Mouse (Mus musculus): ENCODE measurements around the gene Chrna1.
"Not testable (repeated sequence)": the region's sequence is repeated elsewhere in the genome, so short reads cannot be mapped to it uniquely, and the experiment has no call there.

The Chrna1 gene

DNA sequence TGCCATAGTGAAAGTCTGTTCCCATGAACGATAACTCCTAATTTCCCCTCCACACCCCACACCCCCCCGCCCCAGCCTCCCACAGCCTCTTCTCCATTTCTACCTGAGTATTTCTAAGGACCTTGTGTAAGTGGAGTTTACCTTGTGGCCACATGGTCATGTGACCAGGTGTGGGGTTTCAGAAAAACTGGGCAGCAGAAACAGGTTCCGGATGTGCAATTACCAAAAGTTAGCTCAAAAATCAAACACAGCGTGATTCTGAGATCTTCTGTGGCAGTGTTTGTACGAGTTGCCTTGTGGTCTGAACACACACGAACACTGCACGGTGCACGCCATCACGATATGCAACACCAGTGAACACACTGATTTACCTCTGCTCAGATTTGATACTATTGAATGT is 17.5 kb downstream of the Chrna1 start:
- in situ Hi-C loops (cut with MboI, MseI), result loop anchor here (10.0 kb wide), 2 partner anchors 352 to 1592 kb away; partner anchors contain the start of gene Atp5g3 (in 1 of the 2)

DNA sequence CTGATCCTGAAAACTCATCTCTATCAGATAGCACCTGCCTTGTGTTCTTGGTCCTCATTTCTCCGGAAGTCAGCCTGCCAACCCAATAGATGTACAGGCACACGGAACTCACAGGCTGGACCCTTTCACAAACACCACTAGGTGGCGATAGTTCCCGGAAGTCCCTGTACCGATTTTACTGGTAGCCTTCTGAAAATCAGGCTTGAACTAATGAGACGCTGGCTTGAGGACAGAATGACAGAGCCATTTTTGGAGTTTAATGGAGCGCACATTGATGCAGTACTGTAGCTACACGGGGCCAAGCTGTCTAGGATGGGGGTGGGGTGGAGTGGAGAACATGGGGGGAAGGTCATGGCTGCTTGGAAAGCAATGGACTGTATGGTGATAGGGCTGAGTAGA is 18.5 kb downstream of the Chrna1 start:
- in situ Hi-C loops (cut with MboI, MseI), result loop anchor here (10.0 kb wide), 2 partner anchors 353 to 1593 kb away; partner anchors contain the start of gene Atp5g3 (in 1 of the 2)

DNA sequence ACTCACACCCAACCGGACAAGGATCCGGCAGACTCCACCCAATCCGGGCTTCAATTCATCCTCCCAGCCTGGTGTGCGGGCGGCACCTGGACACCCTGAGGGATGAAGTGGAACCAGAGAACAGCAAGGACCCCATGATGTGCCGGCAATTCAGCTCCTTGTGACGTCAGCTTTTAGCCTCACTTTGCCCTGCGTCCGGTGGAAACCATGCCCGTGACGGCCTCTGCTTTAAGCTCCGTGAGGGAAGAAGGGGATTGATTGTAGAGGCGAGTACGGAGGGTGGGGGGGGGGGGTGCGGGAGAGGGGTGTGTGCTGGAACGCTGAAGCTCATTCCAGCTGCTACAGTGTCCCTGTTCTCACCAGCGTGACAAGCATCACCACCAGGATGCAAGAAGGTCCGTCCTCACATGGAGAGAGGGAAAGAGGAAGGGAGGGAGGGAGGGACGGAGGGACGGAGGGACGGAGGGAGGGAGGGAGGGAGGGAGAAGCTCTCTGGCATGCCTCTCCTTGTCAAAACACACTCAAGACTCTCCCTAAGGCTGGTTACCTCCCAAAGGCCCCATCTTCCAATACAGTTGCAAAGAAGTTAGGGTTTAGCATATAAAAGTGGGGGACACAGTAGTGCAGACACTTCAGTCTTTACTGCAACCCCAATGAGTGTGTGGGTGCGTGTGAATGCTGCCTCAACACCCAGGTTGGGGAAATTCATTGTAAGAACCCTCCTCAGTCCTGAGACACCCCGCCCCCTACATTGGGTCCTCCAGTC is 19.1 kb downstream of the Chrna1 start:
- in situ Hi-C loops (cut with MboI, MseI), result loop anchor here (10.0 kb wide), 2 partner anchors 354 to 1594 kb away; partner anchors contain the start of gene Atp5g3 (in 1 of the 2)

DNA sequence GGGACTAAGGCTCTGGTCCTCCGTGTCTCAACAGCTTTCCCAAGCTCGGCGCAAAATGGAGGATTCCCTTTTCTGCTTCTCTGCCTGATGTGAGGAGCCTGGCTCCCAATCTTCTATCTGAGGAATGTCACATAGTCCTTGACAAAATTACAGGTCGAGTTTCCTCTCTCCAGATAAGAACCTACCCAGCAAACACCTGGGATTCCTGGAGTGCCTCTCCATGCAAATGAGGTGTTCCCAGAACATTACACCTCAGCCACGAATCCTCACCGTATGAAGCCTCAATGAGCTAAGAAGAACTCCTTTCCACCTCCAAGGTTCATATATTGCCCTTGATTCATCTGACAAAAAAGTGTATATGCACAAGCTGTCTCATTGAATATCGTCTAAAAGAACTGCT is 19.7 kb downstream of the Chrna1 start:
- in situ Hi-C loops (cut with MboI, MseI), result loop anchor here (10.0 kb wide), 2 partner anchors 354 to 1594 kb away; partner anchors contain the start of gene Atp5g3 (in 1 of the 2)

DNA sequence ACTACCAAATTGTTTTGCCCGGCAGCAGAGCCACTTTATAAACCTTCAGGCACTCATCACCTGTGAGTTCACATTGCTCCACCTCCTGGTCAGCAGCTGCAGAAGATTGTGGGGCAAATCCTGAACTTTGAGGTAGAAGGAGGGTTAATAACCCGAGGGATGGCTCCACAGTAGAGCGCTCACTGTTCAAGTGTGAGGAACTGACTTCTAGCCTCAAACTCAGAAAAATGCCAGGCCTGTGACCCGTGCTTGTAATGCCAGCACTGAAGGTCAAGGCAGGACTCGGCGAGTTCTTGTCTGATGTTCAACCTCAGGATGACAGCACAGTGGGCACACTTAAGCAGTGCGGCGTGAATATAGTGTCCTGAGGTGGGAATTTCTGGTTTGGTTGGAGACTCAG is 22.2 kb downstream of the Chrna1 start:
- in situ Hi-C loops (cut with MboI, MseI), result no loop called here

DNA sequence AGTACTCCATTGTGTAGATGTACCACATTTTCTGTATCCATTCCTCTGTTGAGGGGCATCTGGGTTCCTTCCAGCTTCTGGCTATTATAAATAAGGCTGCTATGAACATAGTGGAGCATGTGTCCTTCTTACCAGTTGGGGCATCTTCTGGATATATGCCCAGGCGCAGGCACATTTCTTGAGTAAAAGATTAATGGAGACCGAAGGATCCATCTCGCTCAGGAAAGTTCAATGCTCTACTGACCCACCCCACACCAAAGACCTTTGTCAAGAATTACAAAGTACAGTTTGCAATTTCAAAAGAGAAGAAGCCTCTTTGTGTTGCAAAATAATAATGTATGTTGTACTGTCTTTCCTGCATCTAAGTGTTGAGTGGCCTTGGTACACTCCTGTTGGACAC is 23.1 kb downstream of the Chrna1 start:
- in situ Hi-C loops (cut with MboI, MseI), result not testable (repeated sequence)

DNA sequence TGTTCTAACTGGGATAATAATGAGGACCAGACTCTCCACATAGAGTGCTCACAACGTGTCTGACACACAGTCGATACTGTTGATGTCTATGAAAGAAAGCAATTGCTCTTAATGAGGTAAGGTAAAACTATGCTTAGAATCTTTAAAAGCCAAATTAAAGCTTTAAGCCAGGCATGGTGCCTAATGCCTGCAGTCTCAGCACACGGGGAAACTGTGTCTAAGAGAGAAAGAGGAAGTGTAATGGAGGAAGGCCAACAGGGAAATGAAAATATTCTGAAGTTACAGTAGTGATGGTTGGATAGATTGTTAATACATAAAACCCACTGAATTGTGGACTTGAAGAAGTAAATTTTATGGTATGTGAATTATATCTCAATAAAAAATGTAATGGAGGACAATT is 25.7 kb downstream of the Chrna1 start:
- in situ Hi-C loops (cut with MboI, MseI), result no loop called here

DNA sequence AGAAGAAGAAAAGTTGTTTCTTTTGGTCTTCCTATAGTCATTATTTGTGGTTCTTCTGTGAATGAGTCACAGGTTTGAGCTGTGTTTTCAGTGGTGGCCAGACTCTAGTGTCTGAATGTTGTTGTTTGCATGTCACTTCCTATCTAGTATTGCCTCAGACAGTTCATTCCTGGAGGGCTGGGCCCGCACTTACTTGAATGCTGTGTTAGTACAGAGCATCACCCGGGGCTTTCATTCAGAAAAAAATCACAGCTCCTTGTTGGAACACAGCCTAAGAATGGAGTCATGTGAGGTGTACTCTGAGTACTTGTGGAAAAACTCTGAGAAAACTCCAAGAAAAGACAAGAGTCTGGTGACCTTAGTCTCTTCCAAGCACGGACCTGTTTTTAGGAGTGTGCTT is 27.2 kb downstream of the Chrna1 start:
- in situ Hi-C loops (cut with MboI, MseI), result no loop called here

DNA sequence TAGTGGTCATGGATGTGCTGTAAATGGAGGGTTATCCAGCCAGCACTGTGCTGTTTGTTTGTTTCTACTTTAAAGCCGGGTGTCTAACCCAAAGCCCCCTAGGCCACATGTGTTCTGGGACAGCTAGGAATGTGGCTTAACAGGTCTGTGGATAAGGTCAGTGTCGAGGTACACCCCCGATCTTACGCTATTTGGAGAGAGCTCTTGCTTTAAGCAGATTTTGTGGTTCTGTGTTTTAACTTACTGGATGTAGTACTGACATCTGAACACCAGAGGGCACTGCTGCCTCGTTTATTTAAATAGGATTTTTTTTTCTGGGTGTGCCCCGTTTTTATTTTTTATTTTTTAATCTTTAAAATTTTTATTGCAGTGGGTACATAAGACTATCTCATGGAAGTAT is 29.4 kb downstream of the Chrna1 start:
- in situ Hi-C loops (cut with MboI, MseI), result no loop called here

DNA sequence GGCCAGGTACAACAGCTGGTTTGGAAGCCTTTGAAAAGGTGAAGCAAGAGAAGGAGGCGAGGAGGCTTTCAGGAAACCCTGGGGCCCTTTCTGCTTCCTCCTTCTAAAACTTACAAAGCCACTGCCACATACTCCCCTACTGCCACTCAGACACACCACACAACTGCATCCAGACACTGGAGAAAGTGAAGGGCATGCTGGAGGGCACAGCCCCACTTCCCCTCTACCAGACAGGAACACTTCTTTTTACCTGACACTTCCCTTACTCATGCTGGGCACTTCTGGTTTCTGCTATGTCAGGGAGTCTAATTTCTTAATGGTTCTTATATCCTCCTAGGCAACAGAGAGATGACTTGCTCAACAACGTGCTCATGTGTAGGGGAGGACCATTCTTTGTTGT is 31.6 kb downstream of the Chrna1 start:
- in situ Hi-C loops (cut with MboI, MseI), result no loop called here

DNA sequence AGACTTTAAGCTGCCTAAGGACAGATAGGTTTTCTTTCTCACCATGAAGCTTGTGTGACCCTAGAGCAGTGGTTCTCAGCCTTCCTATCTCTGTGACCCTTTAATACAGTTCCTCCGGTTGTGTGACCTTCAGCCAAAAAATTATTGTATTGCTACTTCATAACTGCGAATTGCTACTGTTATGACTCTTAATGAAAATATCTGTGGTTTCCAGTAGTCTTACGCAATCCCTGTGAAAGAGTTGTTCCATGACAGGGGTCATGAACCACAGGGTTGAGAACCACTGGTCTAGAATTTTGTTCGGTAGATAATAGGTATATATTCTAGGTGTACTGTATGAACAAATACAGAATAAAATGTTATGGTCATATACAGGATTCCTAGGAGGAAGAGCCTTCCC is 32.9 kb downstream of the Chrna1 start:
- in situ Hi-C loops (cut with MboI, MseI), result no loop called here

DNA sequence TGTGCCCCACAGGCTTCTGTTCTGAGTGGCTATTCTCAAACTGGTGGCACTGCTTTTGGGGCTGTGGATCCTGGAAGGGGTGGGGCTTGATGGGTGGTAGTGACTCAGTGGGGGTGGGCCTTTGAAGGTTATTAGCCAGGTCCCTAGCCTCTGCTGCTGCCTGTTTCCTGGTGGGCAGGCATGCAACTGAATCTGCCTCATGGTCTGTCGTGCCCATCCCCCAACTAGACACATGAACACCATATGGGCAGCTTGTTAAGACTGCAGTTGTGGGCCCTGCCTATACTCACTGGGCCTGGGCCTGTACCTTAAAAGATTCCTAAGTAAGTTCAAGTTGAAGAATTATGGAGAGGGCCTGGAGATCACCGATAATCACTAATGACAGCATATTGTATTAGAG is 34.6 kb downstream of the Chrna1 start:
- in situ Hi-C loops (cut with MboI, MseI), result no loop called here

DNA sequence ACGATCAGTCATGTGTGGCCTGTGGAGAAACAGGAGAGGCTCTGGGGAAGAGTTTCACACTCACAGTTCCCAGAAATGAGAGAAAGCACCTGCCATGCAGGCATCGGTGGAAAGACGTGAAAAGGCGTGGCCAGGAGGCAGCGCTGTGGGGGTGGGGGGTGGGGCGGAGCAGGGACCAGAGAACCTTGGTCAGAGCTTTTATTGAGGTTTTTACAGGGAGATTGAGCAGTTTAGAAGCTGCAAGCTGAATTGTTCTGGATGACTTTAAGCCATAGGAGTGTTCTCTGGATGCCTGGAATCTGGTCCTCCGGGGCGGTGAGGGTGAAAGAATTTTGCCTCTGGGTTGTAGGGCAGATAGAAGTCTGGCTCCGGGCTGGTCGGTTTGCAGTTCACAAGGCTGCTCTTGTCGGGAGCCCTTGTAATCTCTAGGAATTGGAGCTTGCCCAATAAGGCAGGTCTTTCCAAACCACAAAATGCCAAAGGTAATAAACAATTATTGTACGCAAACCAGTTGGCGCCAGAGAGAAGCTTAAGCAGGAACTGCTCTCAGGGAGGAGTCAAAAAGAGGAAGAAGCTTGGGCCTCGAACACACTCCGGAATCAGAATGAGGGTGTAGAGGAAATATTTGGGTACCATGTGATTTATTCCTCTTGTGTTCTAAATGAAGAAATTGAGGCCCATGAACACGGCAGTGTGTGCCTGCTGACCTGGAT is 39.5 kb downstream of the Chrna1 start:
- in situ Hi-C loops (cut with MboI, MseI), result no loop called here

DNA sequence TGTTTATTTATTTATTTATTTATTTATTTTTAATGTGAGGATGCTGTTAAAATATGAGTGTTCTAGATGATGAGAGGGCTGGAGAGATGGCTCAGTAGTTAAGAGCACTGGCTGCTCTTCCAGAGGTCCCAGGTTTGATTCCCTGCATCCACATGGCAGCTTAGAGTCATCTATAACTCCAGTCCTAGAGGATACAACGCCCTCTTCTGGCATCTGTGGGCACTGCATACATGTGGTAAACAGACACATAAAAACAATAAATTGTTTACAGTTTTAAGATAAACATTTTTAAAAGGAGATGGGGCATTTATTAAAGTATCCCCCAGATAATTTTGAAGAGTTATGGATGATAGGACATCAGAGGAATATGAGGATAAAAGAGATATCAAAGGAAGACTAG is 40.4 kb downstream of the Chrna1 start:
- in situ Hi-C loops (cut with MboI, MseI), result no loop called here

DNA sequence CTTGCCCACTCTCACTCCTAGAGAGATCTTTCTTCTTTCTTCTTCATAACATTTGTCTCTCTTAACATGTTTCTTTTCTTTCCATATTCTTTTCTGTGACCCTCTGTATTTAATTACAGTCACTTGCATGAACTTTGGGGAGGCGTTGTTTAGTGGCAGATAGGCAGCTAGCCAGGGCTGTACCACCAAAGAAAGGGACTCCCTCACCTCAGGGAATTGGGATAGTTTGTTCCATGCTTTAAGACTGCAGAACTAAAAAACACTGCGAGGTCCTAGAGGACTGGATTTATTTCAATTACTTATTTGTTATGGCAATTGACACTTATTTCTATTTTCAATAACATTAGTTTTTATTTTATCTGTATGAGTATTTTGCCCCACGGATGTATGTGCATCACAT is 41.0 kb downstream of the Chrna1 start:
- in situ Hi-C loops (cut with MboI, MseI), result no loop called here

DNA sequence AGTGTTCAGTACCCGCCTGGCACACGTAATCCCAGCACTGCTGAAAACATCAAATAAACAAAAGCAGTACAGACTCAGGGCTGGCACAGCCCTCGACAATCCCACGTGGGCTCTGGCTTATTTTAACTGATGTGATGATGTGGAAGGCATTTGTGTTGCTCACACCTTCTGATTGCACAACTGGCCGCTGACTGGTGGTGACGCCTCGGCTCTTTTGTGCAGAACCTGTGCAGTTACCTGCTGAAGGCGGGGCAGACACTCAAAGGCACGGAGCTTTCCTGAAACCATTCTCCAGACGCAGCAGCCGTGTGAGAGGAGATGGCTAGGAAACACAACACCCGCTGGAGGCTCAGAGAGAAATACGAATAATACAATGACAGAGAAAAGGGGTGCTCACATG is 41.5 kb downstream of the Chrna1 start:
- in situ Hi-C loops (cut with MboI, MseI), result no loop called here

DNA sequence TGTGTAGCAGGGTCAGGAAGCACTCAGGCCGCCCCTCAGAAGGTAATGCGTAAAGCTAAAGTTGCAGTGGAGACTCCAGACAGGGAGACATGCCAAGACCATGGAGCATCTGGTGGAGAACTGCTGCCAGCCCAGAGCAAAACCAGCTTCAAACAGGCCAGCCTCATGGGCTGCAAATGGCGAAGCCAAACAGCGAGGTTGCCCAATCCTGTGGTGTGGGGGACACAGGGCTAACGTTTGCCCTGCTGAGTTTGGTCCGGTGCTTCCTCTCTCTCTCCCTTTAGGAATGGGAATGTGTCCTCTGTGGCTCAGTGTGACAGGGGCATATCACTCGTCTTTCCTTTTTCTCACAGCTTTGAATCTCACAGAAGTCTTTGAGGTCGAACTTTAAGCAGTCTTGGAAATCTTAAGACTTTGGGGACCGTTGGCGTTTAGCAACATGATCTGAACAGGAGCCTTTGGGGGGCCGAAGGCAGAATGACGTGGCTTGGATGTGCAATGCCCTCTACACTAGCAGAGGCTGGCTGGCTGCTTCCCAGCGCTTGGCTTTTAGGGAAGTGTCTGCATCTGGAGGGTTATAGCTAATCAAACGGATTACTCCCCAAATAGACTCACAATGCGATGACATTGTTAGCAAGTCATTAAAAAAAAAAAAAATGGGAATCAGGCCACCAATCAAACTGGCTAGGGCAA is 43.9 kb downstream of the Chrna1 start:
- in situ Hi-C loops (cut with MboI, MseI), result no loop called here

DNA sequence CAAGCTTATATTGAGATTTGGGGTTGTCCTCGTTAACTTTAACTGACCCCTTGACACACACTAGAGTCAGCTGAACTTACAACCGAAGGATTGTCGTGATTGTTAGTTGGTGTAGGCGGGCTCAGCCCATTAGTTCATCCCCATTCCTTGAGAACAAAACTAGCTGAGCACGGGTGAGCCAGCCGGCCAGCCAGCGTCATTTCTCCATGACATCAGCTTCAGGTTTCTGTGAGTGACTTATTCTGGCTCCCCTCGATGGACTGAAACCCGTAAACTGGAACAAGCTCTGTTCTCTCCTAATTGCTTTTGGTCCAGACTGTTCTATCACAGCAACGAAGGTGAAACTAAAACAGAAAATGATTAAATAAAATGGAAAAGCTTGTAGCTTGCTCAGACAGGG is 45.4 kb downstream of the Chrna1 start:
- in situ Hi-C loops (cut with MboI, MseI), result no loop called here

DNA sequence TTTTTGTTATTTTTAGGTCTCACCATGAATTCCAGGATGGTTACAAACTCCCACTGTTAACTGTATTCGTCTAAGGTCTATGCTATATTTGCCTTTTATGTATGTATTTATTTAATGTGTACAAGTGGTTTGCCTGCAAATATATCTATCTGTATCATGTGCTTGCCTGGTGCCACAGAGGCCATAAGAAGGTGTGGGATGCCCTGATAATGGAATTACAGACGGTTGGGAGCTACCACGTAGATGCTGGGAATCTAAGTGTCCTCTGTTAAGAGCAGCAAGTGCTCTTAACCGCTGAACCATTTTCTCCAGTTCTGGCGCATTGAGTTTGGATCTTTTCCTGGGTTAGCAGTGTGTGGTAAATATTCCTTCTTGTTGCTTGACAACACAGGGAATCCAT is 49.7 kb downstream of the Chrna1 start:
- in situ Hi-C loops (cut with MboI, MseI), result no loop called here

DNA sequence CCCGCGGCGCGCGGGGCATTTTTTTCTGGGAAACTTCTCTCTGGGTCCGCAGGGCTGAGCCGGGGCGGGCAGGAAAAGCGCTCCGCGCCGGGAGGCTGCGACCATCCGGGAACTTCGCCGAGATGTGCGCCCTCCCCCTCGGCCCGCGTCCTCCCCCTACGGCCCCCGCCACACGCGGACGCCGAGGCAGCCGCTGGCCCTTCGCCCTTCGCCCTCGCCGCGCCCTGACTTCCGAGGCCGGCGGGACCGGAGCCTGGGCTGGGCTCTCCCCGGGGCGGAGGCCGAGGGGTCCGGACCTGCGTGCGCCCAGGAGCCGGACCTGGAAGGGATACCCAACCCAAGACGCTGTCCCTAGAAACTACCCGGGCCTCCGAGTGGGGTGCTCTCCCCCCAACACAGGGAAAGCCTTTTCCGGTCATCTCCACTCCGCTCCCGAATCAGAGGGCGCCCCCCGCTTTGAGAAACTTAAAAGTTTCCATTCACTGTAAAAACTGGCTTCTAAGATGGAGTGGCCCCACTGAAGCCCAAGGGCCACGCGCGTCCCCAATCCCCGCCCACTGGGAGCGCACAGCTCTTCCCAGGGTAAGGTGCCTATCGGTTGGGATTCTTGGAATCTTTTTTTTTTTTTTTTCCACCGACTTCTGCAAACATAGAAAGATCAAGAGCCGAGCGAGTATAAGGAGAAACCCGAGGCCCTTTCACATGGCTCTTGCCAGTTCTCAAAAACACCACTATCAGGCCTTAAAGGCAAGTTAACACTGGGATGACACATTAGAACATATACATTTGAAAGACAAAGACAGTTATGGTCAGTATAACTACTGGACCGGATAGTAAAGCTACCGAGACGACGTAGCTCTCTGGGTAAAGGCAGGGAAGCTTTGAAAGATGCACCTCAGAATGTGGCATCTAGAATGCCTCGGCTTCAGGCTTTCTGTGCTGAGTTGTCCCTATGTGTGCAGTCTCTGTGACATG is 50.5 kb downstream of the Chrna1 start, which contains the start of gene Wipf1:
Gene Wipf1, minus strand, starts transcription at position 379 of the 975 bp plus-strand sequence.
- in situ Hi-C loops (cut with MboI, MseI), result no loop called here
